Mouse (Mus musculus) MEL (cell line): ENCODE data around the gene Micu1. TPM values are rescaled to one million over a fixed set of nuclear protein-coding genes. Genes with fewer than 3 reads are reported as not detected.

ENCODE experiments used
- DNase-seq: peaks from one replicate; pipeline ENCODE4 v3.0.0; 2011; ENCODE audit warnings: low read depth, low spot score
- H3K27ac ChIP-seq: 2 replicates; pipeline ENCODE4 v1.5.1; 2012; ENCODE audit warnings: low read depth, mild to moderate bottlenecking, control low read depth, low read length, moderate library complexity; ENCODE audit not compliant: control insufficient read depth
- H3K27me3 ChIP-seq, 2 experiments: fragments of 150-350 bp in 1 of 2; sonication (generic) in 1 of 2; 2 replicates each; pipeline ENCODE4 v1.6.1; 2012; ENCODE audit warnings: low read length in 2 of 2, mild to moderate bottlenecking in 2 of 2, improper control_type of control experiment in 1 of 2, moderate library complexity in 1 of 2; ENCODE audit not compliant: insufficient read depth in 2 of 2, control insufficient read depth in 1 of 2
- H3K36me3 ChIP-seq, 2 experiments: 2 replicates each; pipeline ENCODE4 v1.6.1; 2012 to 2014; ENCODE audit warnings: low read length in 2 of 2, improper control_type of control experiment in 1 of 2, inconsistent platforms in 1 of 2, mild to moderate bottlenecking in 1 of 2; ENCODE audit not compliant: insufficient read depth in 2 of 2, control insufficient read depth in 1 of 2
- H3K4me1 ChIP-seq, 2 experiments: fragments of 150-350 bp in 1 of 2; sonication (generic) in 1 of 2; 2 replicates each; pipeline ENCODE4 v1.6.1; 2012; ENCODE audit warnings: low read length in 2 of 2, improper control_type of control experiment in 1 of 2, mild to moderate bottlenecking in 1 of 2; ENCODE audit not compliant: insufficient read depth in 2 of 2, control insufficient read depth in 1 of 2
- H3K4me3 ChIP-seq, 2 experiments: fragments of 150-350 bp in 1 of 2; sonication (generic) in 1 of 2; 2 replicates each; pipeline ENCODE4 v1.5.1; 2012; ENCODE audit warnings: low read depth in 2 of 2, low read length in 2 of 2, mild to moderate bottlenecking in 2 of 2, moderate library complexity in 2 of 2, control low read depth in 1 of 2, improper control_type of control experiment in 1 of 2; ENCODE audit not compliant: control insufficient read depth in 1 of 2, insufficient read depth in 1 of 2
- H3K79me2 ChIP-seq: 2 replicates; pipeline ENCODE4 v1.6.1; 2012; ENCODE audit warnings: mild to moderate bottlenecking, low read length, moderate library complexity; ENCODE audit not compliant: control insufficient read depth, poor library complexity, insufficient read depth
- H3K9ac ChIP-seq: 2 replicates; pipeline ENCODE4 v1.6.1; 2012; ENCODE audit warnings: low read depth, mild to moderate bottlenecking, control low read depth, low read length, moderate library complexity; ENCODE audit not compliant: control insufficient read depth, poor library complexity, severe bottlenecking
- H3K9me3 ChIP-seq: fragments of 150-350 bp; sonication (generic); replicated peaks from 2 replicates; pipeline ENCODE4 v1.6.1; 2012; ENCODE audit warnings: mild to moderate bottlenecking, low read length, improper control_type of control experiment, moderate library complexity; ENCODE audit not compliant: insufficient read depth
- CHD2 ChIP-seq: IDR thresholded peaks from 2 replicates; pipeline ENCODE4 v1.6.1; 2011; ENCODE audit warnings: low read length, improper control_type of control experiment
- GATA1 ChIP-seq: IDR thresholded peaks from 2 replicates; pipeline ENCODE4 v1.6.1; 2011; ENCODE audit warnings: low read depth, low read length, improper control_type of control experiment
- HCFC1 ChIP-seq: IDR thresholded peaks from 2 replicates; pipeline ENCODE4 v1.6.1; 2012; ENCODE audit warnings: low read depth, mild to moderate bottlenecking, inconsistent platforms, low read length, improper control_type of control experiment, moderate library complexity
- KAT2A ChIP-seq: conservative IDR thresholded peaks from 2 replicates; pipeline ENCODE4 v1.6.1; 2012; ENCODE audit warnings: low read depth, low read length, improper control_type of control experiment, inconsistent platforms
- MAFK ChIP-seq: IDR thresholded peaks from 2 replicates; pipeline ENCODE4 v1.6.1; 2011; ENCODE audit warnings: low read depth, mild to moderate bottlenecking, low read length, improper control_type of control experiment, borderline replicate concordance
- MYB ChIP-seq: IDR thresholded peaks from 2 replicates; pipeline ENCODE4 v1.6.1; 2011; ENCODE audit warnings: mild to moderate bottlenecking, low read depth, low read length, improper control_type of control experiment
- NELFE ChIP-seq: IDR thresholded peaks from 2 replicates; pipeline ENCODE4 v1.6.1; 2011; ENCODE audit warnings: low read depth, low read length, improper control_type of control experiment
- POLR2A ChIP-seq, 2 experiments: IDR thresholded peaks; 2 replicates each; pipeline ENCODE4 v1.6.1; 2011 to 2012; ENCODE audit warnings: low read length in 2 of 2, mild to moderate bottlenecking in 2 of 2, control low read depth in 1 of 2, improper control_type of control experiment in 1 of 2, low read depth in 1 of 2, moderate library complexity in 1 of 2; ENCODE audit not compliant: control insufficient read depth in 1 of 2, insufficient read depth in 1 of 2, poor library complexity in 1 of 2
- POLR2AphosphoS2 ChIP-seq: IDR thresholded peaks from 2 replicates; pipeline ENCODE4 v1.6.1; 2011; ENCODE audit warnings: low read length, improper control_type of control experiment
- RCOR1 ChIP-seq: IDR thresholded peaks from 2 replicates; pipeline ENCODE4 v1.6.1; 2012; ENCODE audit warnings: low read depth, mild to moderate bottlenecking, inconsistent platforms, low read length, improper control_type of control experiment
- SIN3A ChIP-seq: IDR thresholded peaks from 2 replicates; pipeline ENCODE4 v1.6.1; 2012; ENCODE audit warnings: low read length, improper control_type of control experiment, inconsistent platforms
- SMC3 ChIP-seq: IDR thresholded peaks from 2 replicates; pipeline ENCODE4 v1.6.1; 2011; ENCODE audit warnings: low read depth, low read length, improper control_type of control experiment
- TAL1 ChIP-seq: IDR thresholded peaks from 2 replicates; pipeline ENCODE4 v1.6.1; 2012; ENCODE audit warnings: mild to moderate bottlenecking, inconsistent platforms, low read length, moderate library complexity, mixed read lengths
- TCF12 ChIP-seq: IDR thresholded peaks from 2 replicates; pipeline ENCODE4 v1.6.1; 2014; ENCODE audit warnings: low read depth, mild to moderate bottlenecking, inconsistent platforms, low read length, improper control_type of control experiment, moderate library complexity
- USF1 ChIP-seq: IDR thresholded peaks from 2 replicates; pipeline ENCODE4 v1.6.1; 2014; ENCODE audit warnings: low read depth, mild to moderate bottlenecking, inconsistent platforms, low read length, improper control_type of control experiment, moderate library complexity
- USF2 ChIP-seq, 2 experiments: IDR thresholded peaks; 2 replicates each; pipeline ENCODE4 v1.6.1; 2011 to 2012; ENCODE audit warnings: improper control_type of control experiment in 2 of 2, low read length in 2 of 2, borderline replicate concordance in 1 of 2, inconsistent platforms in 1 of 2, low read depth in 1 of 2, mild to moderate bottlenecking in 1 of 2; ENCODE audit not compliant: insufficient read depth in 1 of 2
- ZMIZ1 ChIP-seq: IDR thresholded peaks from 2 replicates; pipeline ENCODE4 v1.6.1; 2012; ENCODE audit warnings: low read depth, mild to moderate bottlenecking, inconsistent platforms, low read length, improper control_type of control experiment, moderate library complexity
- polyA plus RNA-seq, 2 experiments: library from polyadenylated mRNA; stranded (reverse) in 1 of 2; unstranded in 1 of 2; fragments of >175 nt in 1 of 2; fragments of >200 nt in 1 of 2; gene quantifications; 2 replicates each; pipeline versions ENCODE4 v1.2.1 to v1.2.4; 2012; ENCODE audit warnings: low replicate concordance in 2 of 2, low read depth in 1 of 2; ENCODE audit not compliant: insufficient read length in 2 of 2, insufficient read depth in 1 of 2, missing spikeins in 1 of 2
- total RNA-seq: library from RNA; depleted of rRNA; stranded (reverse); fragments of 300-350 nt; gene quantifications from 2 replicates; pipeline ENCODE4 v1.2.3, GENCODE M21; 2012

Gene Micu1
- total and polyA plus RNA-seq, 3 experiments = 18.0 to 26.8 TPM; not detected in 1

DNA sequence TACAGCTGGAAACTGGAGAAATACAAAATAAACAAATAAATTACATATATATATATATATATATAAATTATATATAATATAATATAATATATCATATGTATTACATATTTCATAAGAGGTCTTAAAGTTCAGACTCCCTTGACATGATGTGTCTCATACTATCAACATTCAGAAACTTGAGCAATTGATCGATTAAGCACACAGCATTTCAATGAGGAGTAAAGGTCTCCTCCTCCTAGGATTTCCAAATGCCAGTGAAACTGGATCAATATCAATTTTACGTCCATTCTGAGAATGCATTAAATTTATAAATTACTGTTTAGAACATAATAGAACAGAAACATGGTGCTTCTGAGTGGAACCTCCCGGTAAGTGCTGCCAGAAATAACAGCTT, 71.9 kb downstream of the Micu1 start:
- Histone ChIP-seq H3K79me2 (no peaks in the 10 kb centered on the region), H3K9me3 (no peaks in the 10 kb centered on the region), H3K27ac (no peak overlapping the region), H3K9ac (no peak overlapping the region), H3K36me3 (no peaks in the 10 kb centered on the region), H3K4me1 (no peaks in the 10 kb centered on the region), H3K4me3 (no peak overlapping the region), H3K27me3 (no peaks in the 10 kb centered on the region)
- TF ChIP-seq RCOR1 (no peak), NELFE (no peak), GATA1 (no peak), USF2 (IDR thresholded peaks at IDR 0.05; ENCODE audit: borderline replicate concordance in 1 of 2, insufficient read depth in 1 of 2, low read depth in 1 of 2, low read length in 2 of 2) (no peak), SMC3 (no peak), MAFK (no peak), POLR2AphosphoS2 (no peak), KAT2A (no peak)
- DNase-seq = no peak

DNA sequence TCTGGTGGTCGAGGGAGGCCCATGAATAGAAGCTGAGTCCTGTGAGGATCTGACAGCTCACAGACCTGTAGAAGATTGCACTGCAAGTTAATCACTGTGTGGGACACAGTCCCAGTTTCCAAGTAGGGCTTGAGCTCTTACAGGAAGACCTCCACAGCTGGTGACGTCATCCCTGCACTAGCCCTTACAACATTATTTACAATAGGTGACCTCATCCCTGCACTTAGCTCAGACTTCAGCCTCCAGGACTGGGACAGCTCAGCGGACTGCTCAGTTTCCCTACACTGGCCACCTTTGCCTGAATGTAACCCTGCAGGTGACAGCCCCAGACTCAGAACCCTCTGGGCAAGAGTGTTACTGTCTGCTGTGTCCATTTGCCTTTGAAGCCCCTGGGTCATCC, 75.0 kb downstream of the Micu1 start:
- TF ChIP-seq ZMIZ1 (no peak), POLR2A (IDR thresholded peaks at IDR 0.05; ENCODE audit: control insufficient read depth in 1 of 2, insufficient read depth in 1 of 2, low read depth in 1 of 2, low read length in 2 of 2, poor library complexity in 1 of 2) (no peak), MYB (no peak), HCFC1 (no peak), GATA1 (no peak), TCF12 (no peak), KAT2A (no peak), MAFK (no peak), CHD2 (no peak), POLR2AphosphoS2 (no peak), USF1 (no peak), SIN3A (no peak), TAL1 (no peak)
- TF ChIP-seq, all 39 proteins: peak for 0
- H3K4me1 ChIP-seq = no peaks in the 10 kb centered on the region
- H3K27me3 ChIP-seq = no peaks in the 10 kb centered on the region
- no peak for DNase-seq
- no peak overlapping the region for H3K4me3 ChIP-seq
- no peaks in the 10 kb centered on the region for H3K79me2 ChIP-seq
- H3K9ac ChIP-seq = no peak overlapping the region
- no peaks in the 10 kb centered on the region for H3K9me3 ChIP-seq
- no peak overlapping the region for H3K27ac ChIP-seq
- H3K36me3 ChIP-seq = no peaks in the 10 kb centered on the region
